Mouse (Mus musculus) E14TG2a.4 (cell line): ENCODE results near the gene Fam53b.

Experiments used
- CTCF ChIP-seq: conservative IDR thresholded peaks from 2 replicates; pipeline ENCODE4 v1.5.1; 2014; ENCODE audit warnings: low read length
- NANOG ChIP-seq: IDR thresholded peaks from 2 replicates; pipeline ENCODE4 v1.6.1; 2014; ENCODE audit warnings: borderline replicate concordance, low read length, mixed read lengths
- POU5F1 ChIP-seq: IDR thresholded peaks from 2 replicates; pipeline ENCODE4 v1.6.1; 2014; ENCODE audit warnings: low read length, borderline replicate concordance

GRCm38 (mm10) chr7:132781850-132782249 lies 31.8 kb downstream of the Fam53b start:
- TF ChIP-seq POU5F1 (no peak), CTCF (no peak), NANOG (no peak)
